Mouse (Mus musculus): ENCODE data around the gene Cwh43. TPM values are rescaled to one million over a fixed set of nuclear protein-coding genes. Genes with fewer than 3 reads are reported as not detected.

The Cwh43 gene
- 0.32 and 0.36 TPM in 2 replicates for polyA plus RNA-seq (2012; rRNA removed)

- WGBS = 3% methylated on average over 49 of the region's 49 CpGs
- no peak for DNase-seq (ENCODE audit: low read depth, low spot score)
Measured at GRCm38 (mm10) chr5:73405981-73406722, at the start of gene Cwh43. Cwh43 (plus strand) TSS chr5:73406075.

- WGBS = 24% methylated on average over 6 of the region's 6 CpGs
Measured at GRCm38 (mm10) chr5:73359134-73359751, 46.6 kb upstream of the Cwh43 start.

GRCm38 (mm10) chr5:73359752-73360141 lies 46.1 kb upstream of the Cwh43 start:
- no peak for DNase-seq (ENCODE audit: low read depth, low spot score)

More at GRCm38 (mm10) chr5:73359134-73359751, 46.6 kb upstream of the Cwh43 start:
- no peak for DNase-seq (ENCODE audit: low read depth, low spot score)

GRCm38 (mm10) chr5:73360240-73360639 lies 45.6 kb upstream of the Cwh43 start:
- WGBS = 22% methylated on average over 12 of the region's 12 CpGs
- DNase-seq (ENCODE audit: low read depth, low spot score) = no peak

More at GRCm38 (mm10) chr5:73359752-73360141, 46.1 kb upstream of the Cwh43 start:
- 16% methylated on average over 12 of the region's 12 CpGs for WGBS

GRCm38 (mm10) chr5:73362338-73362737 lies 43.5 kb upstream of the Cwh43 start:
- WGBS = 69% methylated on average over 7 of the region's 7 CpGs
- DNase-seq (ENCODE audit: low read depth, low spot score) = no peak

- DNase-seq (ENCODE audit: low read depth, low spot score) = no peak
- WGBS = 47% methylated on average over 5 of the region's 5 CpGs
Measured at GRCm38 (mm10) chr5:73362791-73363190, 43.1 kb upstream of the Cwh43 start.

- no peak for DNase-seq (ENCODE audit: low read depth, low spot score)
- WGBS = 80% methylated on average over 2 of the region's 2 CpGs
Measured at GRCm38 (mm10) chr5:73364107-73364864, 41.6 kb upstream of the Cwh43 start.

GRCm38 (mm10) chr5:73367906-73368305 lies 38.0 kb upstream of the Cwh43 start:
- 80% methylated on average over 4 of the region's 4 CpGs for WGBS

GRCm38 (mm10) chr5:73368845-73369447 lies 36.9 kb upstream of the Cwh43 start:
- no peak for DNase-seq (ENCODE audit: low read depth, low spot score)
- WGBS = 27% methylated on average over 10 of the region's 10 CpGs

More at GRCm38 (mm10) chr5:73367906-73368305, 38.0 kb upstream of the Cwh43 start:
- no peak for DNase-seq (ENCODE audit: low read depth, low spot score)

- WGBS = 43% methylated on average over 3 of the region's 3 CpGs
- DNase-seq (ENCODE audit: low read depth, low spot score) = no peak
Measured at GRCm38 (mm10) chr5:73369731-73370130, 36.1 kb upstream of the Cwh43 start.

- 85% methylated on average over 5 of the region's 5 CpGs for WGBS
- no peak for DNase-seq (ENCODE audit: low read depth, low spot score)
Measured at GRCm38 (mm10) chr5:73372601-73373000, 33.3 kb upstream of the Cwh43 start.

- WGBS = 70% methylated on average over 3 of the region's 3 CpGs
- DNase-seq (ENCODE audit: low read depth, low spot score) = no peak
Measured at GRCm38 (mm10) chr5:73373184-73373583, 32.7 kb upstream of the Cwh43 start.

GRCm38 (mm10) chr5:73376041-73376440 lies 29.8 kb upstream of the Cwh43 start:
- WGBS = 88% methylated on average over 9 of the region's 9 CpGs
- no peak for DNase-seq (ENCODE audit: low read depth, low spot score)

GRCm38 (mm10) chr5:73376491-73376890 lies 29.4 kb upstream of the Cwh43 start:
- no peak for DNase-seq (ENCODE audit: low read depth, low spot score)
- 79% methylated on average over 7 of the region's 7 CpGs for WGBS

GRCm38 (mm10) chr5:73379908-73380307 lies 26.0 kb upstream of the Cwh43 start:
- no peak for DNase-seq (ENCODE audit: low read depth, low spot score)
- 19% methylated on average over 3 of the region's 3 CpGs for whole genome bisulfite sequencing

GRCm38 (mm10) chr5:73380829-73381228 lies 25.0 kb upstream of the Cwh43 start:
- WGBS = 75% methylated on average over 8 of the region's 8 CpGs
- no peak for DNase-seq (ENCODE audit: low read depth, low spot score)

- DNase-seq (ENCODE audit: low read depth, low spot score) = no peak
- WGBS = 89% methylated on average over 7 of the region's 7 CpGs
Measured at GRCm38 (mm10) chr5:73381510-73381909, 24.4 kb upstream of the Cwh43 start.

GRCm38 (mm10) chr5:73381976-73382540 lies 23.8 kb upstream of the Cwh43 start:
- WGBS = 79% methylated on average over 9 of the region's 9 CpGs
- DNase-seq (ENCODE audit: low read depth, low spot score) = no peak

- DNase-seq (ENCODE audit: low read depth, low spot score) = no peak
- 22% methylated on average over 3 of the region's 3 CpGs for WGBS
Measured at GRCm38 (mm10) chr5:73382737-73383646, 22.9 kb upstream of the Cwh43 start.
